In genomic region chr14:34497346-34497745, GRCm38 (mm10) we compare ENCODE assay signal across 34 mouse cellular contexts. TPM values are rescaled to one million over a fixed set of nuclear protein-coding genes. Genes with fewer than 3 reads are reported as not detected.
A peak's percentile ranks its signal among the peaks of the same experiment; 100 is the strongest.
DNase-seq lines count a peak whose midpoint lies in the region; ATAC-seq and TF ChIP-seq lines count a peak whose summit lies in the region.
"Had no signal": no experiment of that assay in that cellular context is flagged by ENCODE, and none has a peak within 500 bp of the region (broad histone marks: within the 10 kb centered on the region; RNA-seq: fewer than 3 reads in every experiment).

No protein-coding gene starts in this region.

- ATAC-seq in heart, embryonic 14.5 days (ENCODE audit: insufficient number of reproducible peaks, insufficient read depth, low FRiP score, low read depth), result no peak
- ATAC-seq: CD4-positive, CD25-positive, alpha-beta regulatory T cell, adult 4 months; forebrain, embryonic 13.5 days; forebrain, embryonic 16.5 days; intestine, postnatal 0 days had no signal

- no peak overlapping the region for H3K4me3 ChIP-seq in heart, embryonic 14.5 days (ENCODE audit: control insufficient read depth in 1 of 2, insufficient read depth in 1 of 2, low read depth in 1 of 2, low read length in 2 of 2)
- no peak overlapping the region for H3K4me3 ChIP-seq in bone marrow macrophage, adult 2 months (ENCODE audit: insufficient read depth, low read length)
- H3K4me3 ChIP-seq: embryonic facial prominence, embryonic 10.5 days; embryonic facial prominence, embryonic 13.5 days; erythroblast, embryonic 14.5 days; forebrain, embryonic 13.5 days; heart, embryonic 12.5 days; hindbrain, embryonic 12.5 days; hindbrain, embryonic 15.5 days had no signal

- no peak overlapping the region for H3K9ac ChIP-seq in heart, embryonic 14.5 days (ENCODE audit: low read length)
- H3K9ac ChIP-seq: embryonic facial prominence, embryonic 13.5 days; forebrain, embryonic 13.5 days; heart, embryonic 12.5 days; hindbrain, embryonic 12.5 days; hindbrain, embryonic 15.5 days had no signal

- 62% methylated on average over 3 of the region's 3 CpGs for WGBS in heart, embryonic 14.5 days

- no peaks in the 10 kb centered on the region for H3K36me3 ChIP-seq in heart, embryonic 14.5 days (ENCODE audit: control insufficient read depth, insufficient read depth, low read length)
- H3K36me3 ChIP-seq: embryonic facial prominence, embryonic 10.5 days; embryonic facial prominence, embryonic 13.5 days; heart, embryonic 12.5 days; hindbrain, embryonic 12.5 days; hindbrain, embryonic 15.5 days had no signal

- no peak for TF ChIP-seq CTCF in bone marrow macrophage, adult 2 months (IDR thresholded peaks at IDR 0.05; ENCODE audit: low read depth, low read length)

- H3K27ac ChIP-seq in heart, embryonic 14.5 days (replicated peaks in 1 of 2; ENCODE audit: control insufficient read depth in 1 of 2, insufficient read depth in 1 of 2, low read depth in 2 of 2, low read length in 2 of 2), result no peak overlapping the region
- peak overlapping the region; percentile 45 for H3K27ac ChIP-seq in bone marrow macrophage, adult 2 months (ENCODE audit: insufficient read depth, low read depth, low read length)
- H3K27ac ChIP-seq: embryonic facial prominence, embryonic 10.5 days; embryonic facial prominence, embryonic 13.5 days; forebrain, embryonic 13.5 days; hindbrain, embryonic 12.5 days; hindbrain, embryonic 15.5 days had no signal

- TF ChIP-seq POLR2A in bone marrow macrophage, adult 2 months (IDR thresholded peaks at IDR 0.05; ENCODE audit: borderline replicate concordance, low read depth, low read length), result no peak

- DNase-seq in adrenal gland, adult 8-10 months, result peak; percentile 47
- no peak for DNase-seq in adrenal gland, adult 18-20 months (ENCODE audit: low spot score in 2 of 2)
- DNase-seq in heart, postnatal 4 days, result no peak
- DNase-seq in adipocyte (ENCODE audit: low spot score), result peak; percentile 36
- DNase-seq: cerebellum, adult 11-12 months; cerebellum, adult 8-10 months; cerebellum, postnatal 10 days; cerebellum, postnatal 36 days; embryo, embryonic 11 days; gastrocnemius, postnatal 14 days; heart, adult 18-20 months; heart, postnatal 14 days; kidney, adult 8-10 months had no signal

- 0 out of 2 replicates have a peak overlapping the region, but pooled peaks have one; percentile 6 for H3K4me2 ChIP-seq in heart, embryonic 14.5 days (ENCODE audit: low read length)
- H3K4me2 ChIP-seq: embryonic facial prominence, embryonic 13.5 days; forebrain, embryonic 13.5 days; heart, embryonic 12.5 days; hindbrain, embryonic 12.5 days; hindbrain, embryonic 15.5 days had no signal

- peaks cover 8 to 56% of the 10 kb centered on the region in 2 experiments for H3K4me1 ChIP-seq in heart, embryonic 14.5 days (ENCODE audit: control insufficient read depth in 2 of 2, insufficient read depth in 2 of 2, low read length in 2 of 2)
- H3K4me1 ChIP-seq in bone marrow macrophage, adult 2 months (ENCODE audit: control insufficient read depth, insufficient read depth, low read length), result peaks cover 41% of the 10 kb centered on the region

- no peaks in the 10 kb centered on the region for H3K9me3 ChIP-seq in heart, embryonic 14.5 days (ENCODE audit: control insufficient read depth, low read length)
- H3K9me3 ChIP-seq: embryonic facial prominence, embryonic 10.5 days; embryonic facial prominence, embryonic 13.5 days; forebrain, embryonic 13.5 days; heart, embryonic 12.5 days; hindbrain, embryonic 12.5 days; hindbrain, embryonic 15.5 days had no signal

- no peaks in the 10 kb centered on the region for H3K27me3 ChIP-seq in heart, embryonic 14.5 days (ENCODE audit: control insufficient read depth, insufficient read depth, low read length)
- H3K27me3 ChIP-seq: embryonic facial prominence, embryonic 13.5 days; forebrain, embryonic 13.5 days; heart, embryonic 12.5 days; hindbrain, embryonic 12.5 days; hindbrain, embryonic 15.5 days had no signal

RNA-seq across cellular contexts. Expression of gene Bmpr1a, which starts 5.8 kb away (rescaled TPM):
- total RNA-seq in adrenal gland, adult 8-10 months (2022), result 10 to 100 TPM; 60.5 to 74.7 (median 67.1) TPM
- 10 to 100 TPM; 49.1 to 65.5 TPM for total RNA-seq in adrenal gland, adult 18-20 months (2021)
- 44.2 and 49.0 TPM in 2 replicates for polyA plus RNA-seq in heart, embryonic 14.5 days (2014; fragmentation: Nextera tagmentation; extraction: Ambion mirVana)
- 100 to 1,000 TPM; 107 to 115 TPM for total RNA-seq in heart, postnatal 4 days (2021)
- polyA plus RNA-seq in bone marrow macrophage, adult 2 months (2012; ENCODE audit: insufficient read depth, insufficient read length, missing spikeins), result 0.66 and 0.69 TPM in 2 replicates
- polyA plus RNA-seq: erythroblast, embryonic 14.5 days had no signal

RNA-seq across cellular contexts. Expression of gene 9230112D13Rik, which starts 25.3 kb away (rescaled TPM):
- total RNA-seq in adrenal gland, adult 8-10 months (2022), result not detected
- total RNA-seq in adrenal gland, adult 18-20 months (2021), result not detected
- polyA plus RNA-seq in heart, embryonic 14.5 days (2014; fragmentation: Nextera tagmentation; extraction: Ambion mirVana), result not detected in 2 replicates
- total RNA-seq in heart, postnatal 4 days (2021), result not detected
- polyA plus RNA-seq in bone marrow macrophage, adult 2 months (2012; ENCODE audit: insufficient read depth, insufficient read length, missing spikeins), result not detected in 2 replicates
- total RNA-seq: adrenal gland, postnatal 36 days; gastrocnemius, adult 18-20 months; gastrocnemius, postnatal 14 days; heart, adult 18-20 months; heart, postnatal 14 days; hematopoietic stem cell, adult 5-6 weeks; MEL had no signal
- polyA plus RNA-seq: brain, embryonic 14.5 days; C2C12; CD4-positive, CD25-positive, alpha-beta regulatory T cell, adult 4 months; cortical plate, adult 2 months; embryonic facial prominence, embryonic 10.5 days; embryonic facial prominence, embryonic 13.5 days; forebrain, embryonic 13.5 days; forebrain, embryonic 16.5 days; heart, embryonic 12.5 days; heart, embryonic 16.5 days; hindbrain, embryonic 12.5 days; hindbrain, embryonic 15.5 days; intestine, embryonic 14.5 days; intestine, postnatal 0 days had no signal

Comparison
In these comparisons a context has a peak if more than half of its experiments do, and no peak if none do; other contexts are left out.
1. DNase-seq: peak in adrenal gland, adult 8-10 months (single experiment) and adipocyte (single experiment); none in adrenal gland, adult 18-20 months (0 of 2) and heart, postnatal 4 days (single experiment).